Mouse (Mus musculus) heart, embryonic 13.5 days (tissue): ENCODE measurements at regions not wholly inside any gene's neighbourhood (a gene's known extent, or its start where the extent isn't known, plus 50 kb on each side); places are given as distances from the start of the nearest gene placed in this dataset.

Source experiments
- ATAC-seq: fragments of 200-750 bp; cut with Nextera tagmentation; 2 replicates; pipeline ENCODE4 v1.8.0; 2017; ENCODE audit warnings: moderate TSS enrichment; ENCODE audit not compliant: insufficient number of reproducible peaks, low FRiP score, low TSS enrichment; ENCODE audit errors: extremely low read depth
- H3K27ac ChIP-seq: fragments of 300-500 bp; sonication (generic); replicated peaks from 2 replicates; pipeline ENCODE4 v1.5.1; 2015; ENCODE audit warnings: moderate library complexity, mild to moderate bottlenecking, inconsistent platforms
- H3K27me3 ChIP-seq: fragments of 300-500 bp; sonication (generic); replicated peaks from 2 replicates; pipeline ENCODE4 v1.6.1; 2015; ENCODE audit warnings: mild to moderate bottlenecking, inconsistent platforms
- H3K36me3 ChIP-seq: fragments of 300-500 bp; sonication (generic); 2 replicates; pipeline ENCODE4 v1.6.1; 2015; ENCODE audit warnings: mild to moderate bottlenecking, inconsistent platforms
- H3K4me1 ChIP-seq: fragments of 300-500 bp; sonication (generic); 2 replicates; pipeline ENCODE4 v1.6.1; 2015; ENCODE audit warnings: inconsistent platforms
- H3K4me2 ChIP-seq: fragments of 300-500 bp; sonication (generic); 2 replicates; pipeline ENCODE4 v1.6.1; 2015; ENCODE audit warnings: inconsistent platforms, mild to moderate bottlenecking, moderate library complexity
- H3K4me3 ChIP-seq: fragments of 300-500 bp; sonication (generic); 2 replicates; pipeline ENCODE4 v1.5.1; 2015; ENCODE audit warnings: moderate library complexity, mild to moderate bottlenecking, inconsistent platforms
- H3K9ac ChIP-seq: fragments of 300-500 bp; sonication (generic); 2 replicates; pipeline ENCODE4 v1.6.1; 2015; ENCODE audit warnings: inconsistent platforms, mild to moderate bottlenecking, moderate library complexity
- H3K9me3 ChIP-seq: fragments of 300-500 bp; sonication (generic); 2 replicates; pipeline ENCODE4 v1.6.1; 2016; ENCODE audit warnings: inconsistent platforms
- WGBS: fragments of 180-500 bp; shearing (Covaris S2); methylation state at CpG from one replicate; pipeline ENCODE4 v1.1.7; 2015; ENCODE audit warnings: mixed read lengths; 5-methylcytosine and 5-hydroxymethylcytosine counted together

DNA sequence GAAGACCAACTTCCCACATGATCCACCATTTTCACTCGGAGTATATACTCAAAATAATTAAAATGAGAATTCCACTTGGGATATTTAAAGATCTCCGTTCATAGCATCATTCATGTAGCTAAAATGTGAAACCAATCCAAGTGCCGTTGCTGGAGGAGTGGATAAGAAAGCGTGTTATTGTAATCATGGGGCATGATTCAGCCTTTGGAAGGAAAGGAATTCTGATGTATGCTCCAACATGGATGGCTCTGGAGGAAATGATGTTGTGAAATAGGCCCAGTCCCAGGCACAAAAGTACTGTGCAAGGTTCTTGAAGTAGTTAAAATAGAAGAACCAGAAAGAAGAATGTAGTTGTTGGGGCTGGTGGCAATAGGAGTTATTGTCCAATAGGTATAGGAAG is 64.7 kb upstream of the Rbms1 start:
- ATAC-seq, result no peak
- H3K27me3 ChIP-seq, result no peaks in the 10 kb centered on the region
- WGBS, result 76% methylated on average over 4 of the region's 4 CpGs

GRCm38 (mm10) chr2:61022411-61022810 is 59.4 kb upstream of the Rbms1 start:
- Histone ChIP-seq H3K9me3 (peaks cover 6% of the 10 kb centered on the region; the same call in 1 of the 2 replicates), H3K4me2 (no peak overlapping the region), H3K36me3 (no peaks in the 10 kb centered on the region), H3K9ac (no peak overlapping the region), H3K27me3 (0 out of 2 replicates have a peak, but pooled peaks cover 5% of the 10 kb centered on the region), H3K27ac (no peak overlapping the region), H3K4me3 (no peak overlapping the region), H3K4me1 (peaks cover 12% of the 10 kb centered on the region)
- no peak for ATAC-seq
- WGBS, result 86% methylated on average over 5 of the region's 5 CpGs

More for the DNA sequence above, 64.7 kb upstream of the Rbms1 start:
- H3K9me3 ChIP-seq, result no peaks in the 10 kb centered on the region
- H3K27ac ChIP-seq, result no peak overlapping the region
- H3K9ac ChIP-seq, result no peak overlapping the region
- no peak overlapping the region for H3K4me3 ChIP-seq
- H3K4me2 ChIP-seq, result no peak overlapping the region
- H3K36me3 ChIP-seq, result no peaks in the 10 kb centered on the region
- no peaks in the 10 kb centered on the region for H3K4me1 ChIP-seq

GRCm38 (mm10) chr2:61020791-61021190 is 57.8 kb upstream of the Rbms1 start:
- Histone ChIP-seq H3K27me3 (0 out of 2 replicates have a peak, but pooled peaks cover 5% of the 10 kb centered on the region), H3K4me1 (peaks cover 12% of the 10 kb centered on the region), H3K9ac (no peak overlapping the region), H3K9me3 (peaks cover 6% of the 10 kb centered on the region; the same call in 1 of the 2 replicates), H3K36me3 (no peaks in the 10 kb centered on the region), H3K27ac (no peak overlapping the region), H3K4me2 (no peak overlapping the region), H3K4me3 (no peak overlapping the region)
- WGBS, result 33% methylated on average over 4 of the region's 4 CpGs
- no peak for ATAC-seq

GRCm38 (mm10) chr2:61013006-61013405 is 50.0 kb upstream of the Rbms1 start:
- Histone ChIP-seq H3K4me2 (no peak overlapping the region), H3K9me3 (peaks cover 6% of the 10 kb centered on the region; the same call in 1 of the 2 replicates), H3K27me3 (no peaks in the 10 kb centered on the region), H3K27ac (no peak overlapping the region), H3K9ac (no peak overlapping the region), H3K4me3 (no peak overlapping the region), H3K36me3 (no peaks in the 10 kb centered on the region), H3K4me1 (0 out of 2 replicates have a peak, but pooled peaks cover 11% of the 10 kb centered on the region)
- WGBS, result 11% methylated on average over 6 of the region's 6 CpGs
- no peak for ATAC-seq
